Mouse (Mus musculus) heart, postnatal 0 days (tissue): Measurements from ENCODE around the gene Ncapg2.

ENCODE experiments used
- CTCF ChIP-seq: IDR thresholded peaks from 2 replicates; pipeline ENCODE4 v1.5.1; 2016; ENCODE audit warnings: antibody characterized with exemption, control low read depth, low read depth
- EP300 ChIP-seq: IDR thresholded peaks from 2 replicates; pipeline ENCODE4 v1.6.1; 2016; ENCODE audit warnings: antibody characterized with exemption, low read depth

DNA sequence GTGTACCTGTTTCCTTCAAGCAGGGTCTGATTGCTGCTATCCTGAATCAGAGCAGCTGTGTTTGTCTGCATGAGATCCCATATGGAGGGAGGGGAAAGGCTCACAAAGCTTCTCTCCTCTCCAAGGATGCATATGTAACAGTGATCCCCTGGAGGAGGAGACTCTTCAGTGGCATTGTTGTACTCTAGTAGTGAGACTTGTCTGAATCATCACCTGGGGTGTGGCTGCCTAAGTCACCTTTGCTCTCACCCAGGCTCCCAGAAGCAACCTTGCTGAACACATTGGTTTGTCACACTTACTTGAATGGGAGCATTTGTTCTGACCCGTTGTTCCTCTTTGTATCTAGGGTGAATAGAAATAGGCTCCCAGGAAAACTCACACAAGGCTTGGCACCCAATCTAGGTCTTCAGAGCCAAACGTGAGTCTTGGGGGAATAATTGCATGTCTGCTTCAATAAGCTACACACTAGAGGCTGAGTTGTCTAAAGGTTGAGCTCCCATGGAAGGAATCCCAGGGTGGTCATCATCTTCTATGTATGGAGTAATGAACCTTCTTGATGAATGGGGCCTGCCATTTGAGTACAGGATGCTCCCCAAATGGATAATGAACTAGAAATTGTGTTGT lies 9.0 kb upstream of the Ncapg2 start:
- no peak for TF ChIP-seq CTCF
- TF ChIP-seq EP300: no peak
